Mouse (Mus musculus): ENCODE measurements around the gene Eif4e3.

The Eif4e3 gene

DNA sequence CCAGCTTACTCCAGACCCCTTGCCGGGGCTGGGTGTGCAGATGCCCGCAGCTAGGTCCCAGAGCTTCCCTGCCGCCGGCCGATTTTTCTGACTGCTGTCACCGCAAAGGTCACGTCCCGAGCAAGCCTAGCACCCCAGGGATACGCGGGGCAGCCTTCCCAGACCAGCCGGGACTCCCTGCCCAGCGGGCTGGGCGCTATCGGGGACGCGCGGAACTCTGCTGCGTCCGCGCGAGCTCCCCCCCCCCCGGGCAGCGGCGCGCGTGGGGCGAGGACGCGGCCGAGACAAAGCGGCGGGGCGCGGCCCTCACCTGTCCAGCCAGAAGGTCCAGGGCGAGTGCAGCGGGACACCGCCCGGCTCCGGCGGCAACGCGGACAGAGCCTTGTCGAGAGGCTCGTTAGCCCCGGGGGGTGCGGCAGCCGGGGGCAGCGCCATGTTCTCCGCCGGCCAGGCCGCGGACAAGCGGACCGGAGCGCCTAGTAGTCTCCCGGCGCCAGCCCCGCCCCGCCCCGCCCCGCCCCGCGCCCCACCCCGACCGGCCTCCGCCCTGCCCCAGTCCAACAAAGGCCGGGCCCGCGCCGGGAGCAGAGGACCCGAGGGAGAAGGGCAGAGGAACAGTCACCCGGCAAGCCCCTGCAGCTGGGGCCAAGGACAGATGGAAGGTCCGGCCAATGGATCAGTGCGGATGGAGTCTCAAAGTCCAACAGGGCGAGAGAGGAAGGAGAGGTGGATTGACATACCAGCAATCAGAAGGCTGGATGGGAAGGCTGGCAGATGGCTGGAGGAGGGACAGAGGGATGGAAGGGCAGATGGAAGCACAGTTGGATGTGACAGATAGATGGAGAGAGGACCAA, at the start of gene Eif4e3, which contains the start of gene Gm20696:
Gene Eif4e3 (minus strand): TSS at position 454 of the 854 bp plus-strand sequence.
Gene Gm20696 (minus strand): TSS at position 480 of the 854 bp plus-strand sequence.
- no peak for DNase-seq (ENCODE audit: low read depth, low spot score)

DNA sequence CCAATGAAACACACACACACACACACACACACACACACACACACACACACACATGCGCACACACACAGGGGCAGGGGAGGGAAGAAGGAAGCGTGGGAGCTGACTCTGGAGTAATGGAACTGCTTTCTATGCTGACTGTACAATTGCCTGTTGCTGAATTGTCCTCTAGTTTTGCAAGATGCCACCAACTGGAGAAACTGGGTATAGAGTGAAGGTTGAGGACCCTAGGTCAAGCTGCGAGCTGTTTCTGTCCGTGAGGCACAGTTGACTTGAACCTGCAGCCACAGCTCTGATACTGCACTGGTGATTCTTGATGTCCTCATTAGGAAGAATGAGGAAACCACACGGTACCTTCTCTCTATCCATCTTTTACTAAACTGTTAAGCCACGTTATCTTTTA, 49.3 kb upstream of the Eif4e3 start:
- no peak for DNase-seq (ENCODE audit: low read depth, low spot score)

DNA sequence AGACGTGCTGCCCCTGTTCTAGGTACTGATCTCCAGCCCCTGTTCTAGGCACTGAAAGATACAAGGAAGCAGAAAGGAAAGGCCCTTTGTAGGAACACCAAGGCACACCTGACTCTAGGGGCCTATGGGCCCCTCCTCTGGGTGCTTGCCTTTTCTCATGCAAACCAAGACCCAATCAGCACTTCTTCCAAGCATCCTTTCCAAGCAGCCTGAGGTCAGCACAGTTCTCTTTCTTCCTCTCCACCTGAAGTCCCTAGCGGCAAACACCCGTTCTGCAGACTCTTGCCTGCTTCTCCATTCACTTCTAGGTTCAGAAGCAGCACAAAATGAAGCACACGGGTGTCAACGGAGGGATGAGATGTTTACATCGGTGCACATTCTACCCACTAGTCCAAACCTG, 48.6 kb upstream of the Eif4e3 start:
- DNase-seq (ENCODE audit: low read depth, low spot score), result no peak

DNA sequence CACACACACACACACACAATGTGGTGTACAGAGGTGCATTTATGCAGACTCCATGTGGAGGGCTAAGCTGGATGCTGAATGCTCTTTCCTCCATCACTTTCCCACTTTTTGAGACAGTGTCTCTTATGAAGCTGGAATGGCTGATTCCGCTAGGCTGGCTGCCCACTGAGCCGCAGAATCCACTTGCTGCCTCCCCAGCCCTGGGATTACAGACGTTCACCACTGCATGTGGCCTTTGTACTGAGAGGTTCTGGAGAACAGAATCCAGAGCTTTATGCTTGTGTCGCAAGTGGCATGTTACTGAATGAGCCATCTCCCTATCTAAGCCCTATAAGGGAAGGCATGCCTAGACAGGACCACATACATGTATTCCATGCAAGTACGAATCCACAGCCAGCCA, 46.7 kb upstream of the Eif4e3 start:
- no peak for DNase-seq (ENCODE audit: low read depth, low spot score)

DNA sequence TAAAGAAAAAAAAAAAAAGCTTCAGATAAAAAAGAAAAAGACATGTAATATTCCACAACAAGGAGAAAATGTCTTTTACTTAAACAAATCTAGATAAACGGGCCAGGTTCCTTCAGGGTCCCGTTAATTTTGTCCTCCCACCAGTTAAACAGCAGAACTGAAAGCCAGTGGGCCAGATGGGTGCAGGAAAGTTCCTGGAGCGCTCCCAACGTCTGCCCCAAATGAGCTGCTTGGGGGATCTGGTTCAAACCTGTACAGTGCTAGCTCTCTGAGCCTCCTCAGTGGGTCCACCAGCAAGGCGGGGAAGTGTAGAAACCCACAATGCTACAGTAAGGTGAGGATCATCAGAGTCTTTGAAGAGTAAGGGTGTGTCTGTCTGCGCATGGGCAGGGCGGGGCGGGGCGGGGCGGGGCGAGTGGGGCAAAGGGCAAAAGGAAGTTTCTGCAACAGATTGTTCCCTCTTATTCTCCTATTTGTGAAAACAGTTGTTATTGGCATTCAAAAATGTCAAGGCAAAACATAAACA, 45.1 kb upstream of the Eif4e3 start:
- no peak for DNase-seq (ENCODE audit: low read depth, low spot score)

DNA sequence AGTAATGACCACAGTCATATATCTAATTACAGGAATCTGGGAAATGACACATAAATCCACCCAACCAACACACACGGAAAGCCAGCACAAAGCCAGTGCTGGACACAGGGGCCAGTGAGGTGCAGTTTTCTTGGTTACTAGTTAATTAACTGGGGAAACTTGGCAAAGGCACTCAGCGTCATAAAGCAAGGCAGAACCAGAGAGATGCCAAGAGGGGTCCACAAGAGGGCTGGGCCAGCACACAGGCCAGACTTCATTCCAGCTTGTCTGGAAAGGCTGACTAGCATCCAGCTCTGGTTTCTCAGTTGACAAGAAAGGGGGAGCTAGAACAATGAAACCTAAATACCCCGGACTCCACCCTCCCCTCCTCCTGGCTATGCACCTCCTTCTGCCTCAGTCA, 33.9 kb upstream of the Eif4e3 start:
- DNase-seq (ENCODE audit: low read depth, low spot score), result no peak

DNA sequence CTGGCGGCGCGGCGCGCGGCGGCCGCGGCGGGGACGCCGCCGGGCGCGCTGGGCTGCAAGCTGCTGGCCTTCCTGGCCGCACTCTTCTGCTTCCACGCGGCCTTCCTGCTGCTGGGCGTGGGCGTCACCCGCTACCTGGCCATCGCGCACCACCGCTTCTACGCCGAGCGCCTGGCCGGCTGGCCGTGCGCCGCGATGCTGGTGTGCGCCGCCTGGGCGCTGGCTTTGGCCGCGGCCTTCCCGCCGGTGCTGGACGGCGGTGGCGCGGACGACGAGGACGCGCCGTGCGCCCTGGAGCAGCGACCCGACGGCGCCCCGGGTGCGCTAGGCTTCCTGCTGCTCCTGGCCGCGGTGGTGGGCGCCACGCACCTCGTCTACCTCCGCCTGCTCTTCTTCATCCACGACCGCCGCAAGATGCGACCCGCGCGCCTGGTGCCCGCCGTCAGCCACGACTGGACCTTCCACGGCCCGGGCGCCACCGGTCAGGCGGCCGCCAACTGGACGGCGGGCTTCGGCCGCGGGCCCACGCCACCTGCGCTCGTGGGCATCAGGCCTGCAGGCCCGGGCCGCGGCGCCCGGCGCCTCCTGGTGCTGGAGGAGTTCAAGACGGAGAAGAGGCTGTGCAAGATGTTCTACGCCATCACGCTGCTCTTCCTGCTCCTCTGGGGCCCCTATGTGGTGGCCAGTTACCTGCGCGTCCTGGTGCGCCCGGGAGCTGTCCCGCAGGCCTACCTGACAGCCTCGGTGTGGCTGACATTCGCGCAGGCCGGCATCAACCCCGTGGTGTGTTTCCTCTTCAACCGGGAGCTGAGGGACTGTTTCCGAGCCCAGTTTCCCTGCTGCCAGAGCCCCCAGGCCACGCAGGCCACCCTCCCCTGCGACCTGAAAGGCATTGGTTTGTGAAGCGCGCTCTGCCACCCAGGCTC, 26.6 kb upstream of the Eif4e3 start:
- DNase-seq (ENCODE audit: low read depth, low spot score), result no peak

DNA sequence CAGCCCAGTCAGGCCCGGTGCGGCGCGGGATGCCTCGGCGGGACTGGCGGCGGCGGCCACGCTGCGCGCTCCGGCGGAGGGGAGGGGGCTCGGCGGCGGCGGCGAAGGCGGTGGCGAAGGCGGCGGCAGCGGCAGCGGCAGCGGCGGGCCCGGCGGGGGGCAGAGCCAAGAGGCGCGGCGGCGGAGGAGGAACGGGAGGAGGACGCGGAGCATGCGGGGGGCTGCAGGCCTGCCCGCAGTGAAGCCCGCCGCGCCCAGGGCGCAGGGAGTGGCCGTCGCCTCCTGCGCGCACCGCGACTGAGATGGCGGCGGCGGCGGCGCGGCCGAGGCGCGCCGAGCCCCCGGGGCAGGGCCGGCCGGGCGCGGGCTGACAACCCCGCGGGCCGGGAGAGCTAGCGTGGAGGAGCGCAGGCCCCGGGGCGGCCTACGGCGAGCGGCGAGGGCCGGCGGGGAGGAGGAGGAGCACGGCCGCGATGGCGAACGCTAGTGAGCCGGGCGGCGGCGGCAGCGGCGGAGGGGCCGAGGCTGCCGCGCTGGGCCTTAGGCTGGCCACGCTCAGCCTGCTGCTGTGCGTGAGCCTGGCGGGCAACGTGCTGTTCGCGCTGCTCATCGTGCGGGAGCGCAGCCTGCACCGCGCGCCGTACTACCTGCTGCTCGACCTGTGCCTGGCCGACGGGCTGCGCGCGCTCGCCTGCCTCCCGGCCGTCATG, 25.8 kb upstream of the Eif4e3 start, which contains the start of gene Gpr27:
Gene Gpr27 (plus strand): TSS at position 474 of the 710 bp plus-strand sequence.
- no peak for DNase-seq (ENCODE audit: low read depth, low spot score)

DNA sequence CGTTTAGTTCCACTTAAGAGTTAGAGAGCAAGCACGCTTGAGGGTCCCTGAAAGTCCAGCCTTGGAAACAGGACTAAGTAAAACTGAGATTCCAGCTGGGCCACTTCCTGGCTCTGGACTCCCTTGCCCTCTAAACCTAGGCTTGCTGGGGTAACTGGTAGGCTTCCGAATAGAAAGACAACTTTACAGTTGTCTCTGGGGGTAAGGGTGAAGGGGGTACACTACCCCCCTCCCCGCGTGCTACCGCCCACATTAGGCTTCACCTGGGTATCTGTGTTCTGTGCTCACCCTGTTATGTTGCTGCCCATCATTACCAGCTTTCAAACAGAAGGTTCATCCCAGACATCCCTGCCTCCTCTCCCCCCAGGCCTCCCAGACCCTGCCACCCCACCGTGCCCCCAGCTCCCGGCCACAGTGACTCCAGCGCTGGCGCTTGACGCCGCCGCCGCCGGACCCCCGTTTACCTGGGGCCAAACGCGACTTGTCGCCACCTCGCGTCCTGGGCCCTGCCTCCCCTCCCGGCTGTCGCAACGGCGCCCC, 25.2 kb upstream of the Eif4e3 start:
- no peak for DNase-seq (ENCODE audit: low read depth, low spot score)

DNA sequence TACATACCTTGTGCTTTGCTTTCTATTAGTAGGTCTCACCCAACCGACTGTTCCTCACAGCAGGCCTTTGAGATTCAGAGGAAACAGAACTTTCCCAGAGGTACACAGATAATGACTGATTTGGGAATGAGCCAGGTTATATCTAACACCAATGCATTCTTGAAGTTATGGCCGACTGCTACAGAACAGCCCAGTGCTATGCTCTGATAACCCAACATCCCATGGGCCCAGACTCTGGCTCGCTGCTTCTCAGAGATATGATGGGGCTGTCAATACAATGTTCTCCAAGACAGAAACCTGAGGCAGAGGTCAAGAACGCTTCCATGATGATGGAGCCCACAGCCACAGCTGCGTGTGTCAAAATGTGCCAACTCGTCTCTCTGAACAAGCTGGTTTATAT, 21.9 kb upstream of the Eif4e3 start:
- no peak for DNase-seq (ENCODE audit: low read depth, low spot score)

DNA sequence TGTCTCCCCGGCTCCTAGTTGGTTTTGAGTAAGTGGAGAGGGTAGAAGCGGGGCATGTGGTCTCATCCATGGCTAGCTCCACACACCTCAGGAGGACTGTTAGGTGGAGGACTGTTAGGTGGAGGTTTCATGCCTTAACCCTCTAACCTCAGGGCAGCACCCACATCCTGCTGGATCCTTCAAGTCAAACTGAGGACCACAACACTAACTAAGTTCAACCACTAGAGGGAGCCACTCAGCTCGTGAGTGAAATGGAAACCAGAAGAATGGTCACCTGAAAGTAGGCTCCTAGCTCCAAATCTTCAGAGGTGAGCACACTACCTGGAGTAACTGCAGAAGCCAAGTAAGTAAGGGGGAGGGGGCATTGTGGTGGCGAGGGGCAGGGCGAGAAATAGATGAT, 18.3 kb upstream of the Eif4e3 start:
- DNase-seq (ENCODE audit: low read depth, low spot score), result peak; percentile 11

DNA sequence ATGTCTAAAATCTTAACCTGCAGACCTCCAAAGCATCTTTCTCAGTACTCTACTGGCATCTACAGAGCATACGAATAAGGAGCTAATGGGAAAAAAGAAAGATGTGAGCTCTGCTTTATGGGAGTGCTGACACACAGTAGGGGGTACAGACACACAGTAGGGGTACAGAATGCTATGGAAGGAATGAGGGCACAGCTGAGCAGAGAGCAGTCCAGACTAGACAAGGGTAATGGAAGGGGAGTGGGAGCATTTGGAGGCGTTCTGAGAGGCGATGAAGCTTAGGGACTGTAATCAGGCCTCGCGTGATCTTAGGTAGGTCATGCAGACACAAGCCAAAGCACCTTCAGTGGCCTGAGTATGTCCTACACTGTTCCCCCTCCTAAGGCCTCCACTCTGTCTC, 17.4 kb upstream of the Eif4e3 start:
- DNase-seq (ENCODE audit: low read depth, low spot score), result no peak

DNA sequence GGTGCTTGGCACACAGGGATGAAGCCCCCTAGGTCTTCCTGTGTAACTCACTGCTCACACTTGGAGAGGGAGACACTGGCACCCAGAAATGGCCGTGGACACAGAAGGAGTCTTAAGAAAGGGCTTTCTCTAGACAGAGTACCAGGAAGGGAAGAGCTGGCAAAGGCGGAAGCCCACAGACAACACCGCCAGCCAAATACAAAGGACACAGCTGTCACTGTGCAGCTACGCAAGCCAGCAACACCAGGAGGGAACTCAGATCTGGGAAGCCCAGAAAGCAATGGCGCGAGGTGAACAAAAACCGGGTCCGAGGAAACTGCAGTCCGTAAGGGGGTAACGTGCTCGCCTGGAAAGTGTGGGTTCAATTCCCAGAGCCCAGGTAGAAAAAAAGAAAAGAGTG, 11.5 kb upstream of the Eif4e3 start:
- DNase-seq (ENCODE audit: low read depth, low spot score), result no peak

DNA sequence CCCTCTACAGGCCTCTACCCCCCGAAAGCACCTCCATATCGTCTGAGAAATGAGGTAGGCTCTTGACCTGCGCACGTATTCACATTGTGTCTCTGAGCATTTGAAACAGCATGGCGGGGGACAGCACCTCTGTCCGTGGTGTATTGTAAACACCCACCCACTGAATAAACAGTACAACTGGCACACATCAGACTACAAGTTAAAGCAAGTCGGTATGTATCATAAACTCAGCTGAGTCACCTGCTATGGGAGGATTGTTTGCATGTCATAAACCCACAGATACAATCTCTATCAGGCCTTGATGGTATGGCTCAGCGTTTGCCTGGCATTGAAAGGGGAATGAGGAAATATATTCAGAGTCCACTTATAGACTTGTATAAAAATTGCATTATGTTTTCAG, 10.8 kb upstream of the Eif4e3 start:
- DNase-seq (ENCODE audit: low read depth, low spot score), result no peak

DNA sequence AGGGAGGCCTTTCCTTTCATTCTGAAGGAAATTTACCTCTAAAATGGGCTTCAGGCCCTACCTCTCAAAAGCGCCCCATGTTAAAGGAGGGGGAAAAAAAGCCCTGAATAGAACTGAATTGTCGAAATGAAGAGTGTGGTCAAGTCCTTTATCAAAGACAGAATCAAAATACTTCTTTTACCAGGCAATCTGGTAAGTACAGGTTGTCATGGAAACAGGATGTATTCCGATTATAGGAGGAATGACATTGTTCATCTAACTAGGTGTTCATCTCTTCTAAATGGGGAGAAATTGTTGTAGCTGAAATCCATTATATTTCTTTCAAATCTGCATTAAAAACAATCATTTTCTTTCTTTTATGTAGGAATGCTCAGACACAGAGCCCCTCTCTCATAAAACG, 7.9 kb upstream of the Eif4e3 start:
- DNase-seq (ENCODE audit: low read depth, low spot score), result no peak

DNA sequence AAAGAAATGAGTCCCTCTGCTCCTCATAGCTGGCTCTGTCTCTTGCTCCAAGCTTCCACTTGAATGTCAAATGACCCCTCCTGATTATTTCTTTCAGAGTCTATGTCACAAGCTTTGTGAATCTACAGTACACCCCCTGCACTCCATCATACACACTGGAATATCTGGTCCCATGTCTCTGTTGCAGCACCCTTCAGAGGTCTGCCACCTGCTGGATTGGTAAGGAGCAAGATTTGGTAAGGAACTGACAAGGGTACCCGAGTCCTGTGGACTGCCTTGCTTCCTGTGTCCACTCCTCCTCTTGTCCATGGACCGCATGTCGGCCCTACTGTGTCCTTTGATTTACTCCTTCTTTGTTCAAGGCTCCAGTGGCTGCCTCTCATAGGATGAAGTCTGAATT, 5.2 kb upstream of the Eif4e3 start:
- no peak for DNase-seq (ENCODE audit: low read depth, low spot score)

DNA sequence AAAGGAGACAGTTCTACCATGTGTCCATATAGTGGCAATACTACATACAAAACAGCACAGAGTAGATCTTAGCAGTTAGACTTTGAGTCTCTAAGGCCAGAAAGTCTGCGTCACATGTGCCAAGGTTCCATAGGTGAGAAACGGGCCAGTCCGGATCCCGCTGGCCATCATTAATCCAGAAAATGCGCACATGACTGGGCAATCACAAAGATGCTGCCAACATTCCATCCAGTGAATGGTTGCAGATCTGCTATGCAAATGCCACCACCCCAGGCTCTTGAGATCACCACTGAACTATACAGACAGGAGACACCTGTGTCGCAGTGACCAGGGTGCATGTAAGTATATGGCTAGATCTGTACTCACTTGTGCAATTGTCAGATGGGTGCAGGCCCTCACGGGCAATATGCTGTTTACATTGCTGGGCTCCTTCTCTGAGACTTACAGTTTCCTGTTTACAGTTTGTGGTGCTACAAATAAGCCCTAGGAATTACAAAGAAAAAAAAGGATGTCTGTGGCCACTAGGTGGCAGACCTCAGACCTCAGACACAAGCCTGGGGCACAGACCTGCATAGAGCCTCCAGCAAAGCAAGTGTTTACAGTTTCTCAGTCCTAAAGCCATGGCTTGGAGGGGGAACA, 4.0 kb upstream of the Eif4e3 start:
- no peak for DNase-seq (ENCODE audit: low read depth, low spot score)

DNA sequence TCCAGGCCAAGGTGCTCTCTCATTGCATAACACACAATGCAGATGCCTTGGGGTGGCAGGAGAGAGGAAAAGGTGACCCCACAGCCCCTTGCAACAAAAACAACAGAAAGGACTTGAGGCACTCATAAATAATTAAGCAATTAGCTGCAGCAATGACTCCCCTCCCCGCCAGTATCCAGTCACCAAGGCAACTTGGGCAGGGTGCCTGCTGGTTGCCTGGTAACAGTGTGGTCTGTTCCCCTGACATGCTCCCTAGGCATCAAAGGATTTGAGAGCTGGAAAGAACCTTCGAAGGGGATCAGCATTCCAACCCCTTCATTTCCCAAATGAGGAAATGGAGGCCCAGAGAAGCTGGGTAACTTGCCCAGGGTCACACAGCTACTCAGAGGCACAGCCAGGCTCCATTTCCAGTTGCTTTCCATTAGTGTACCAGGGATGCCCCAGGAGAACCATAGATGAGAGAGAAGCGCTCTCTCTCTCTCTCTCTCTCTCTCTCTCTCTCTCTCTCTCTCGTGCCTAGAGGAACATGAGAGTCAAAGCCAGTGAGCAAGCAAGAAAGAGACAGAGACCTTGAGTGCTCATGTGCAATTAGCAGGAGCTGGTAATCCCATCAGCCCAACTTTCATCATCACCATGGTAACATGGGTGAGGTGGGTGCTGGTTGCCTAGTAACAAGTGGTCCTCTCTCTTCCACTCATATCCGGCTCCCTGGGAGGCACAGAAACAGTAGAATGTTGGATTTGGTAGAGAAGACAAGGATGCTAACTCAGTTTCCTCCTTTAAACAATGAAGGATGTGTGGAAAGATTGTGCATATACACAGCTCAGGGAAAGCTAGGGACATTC, 3.1 kb upstream of the Eif4e3 start:
- DNase-seq (ENCODE audit: low read depth, low spot score), result no peak

DNA sequence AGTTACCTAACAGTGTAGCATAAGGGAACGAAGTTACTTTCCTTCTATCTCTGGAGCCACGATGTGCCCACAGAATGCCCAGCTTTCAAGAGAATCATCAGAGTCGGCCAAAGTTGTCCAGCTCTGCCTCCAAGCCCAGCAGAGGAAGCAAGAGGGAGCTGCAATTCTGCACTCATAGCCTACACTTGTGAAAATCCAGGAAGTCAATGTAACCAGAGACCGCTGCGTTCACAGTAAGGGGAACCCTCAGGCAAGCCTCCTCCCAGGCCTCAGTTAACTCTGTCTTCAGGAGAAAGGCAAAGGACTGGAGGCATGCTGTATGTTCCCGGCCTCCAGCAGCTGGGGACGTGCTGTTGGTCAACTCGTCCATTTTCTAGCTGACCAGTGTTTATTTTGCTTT, 719 bp upstream of the Eif4e3 start:
- DNase-seq (ENCODE audit: low read depth, low spot score), result no peak
